Mouse (Mus musculus): ENCODE data around the gene Mmp9.

DNA sequence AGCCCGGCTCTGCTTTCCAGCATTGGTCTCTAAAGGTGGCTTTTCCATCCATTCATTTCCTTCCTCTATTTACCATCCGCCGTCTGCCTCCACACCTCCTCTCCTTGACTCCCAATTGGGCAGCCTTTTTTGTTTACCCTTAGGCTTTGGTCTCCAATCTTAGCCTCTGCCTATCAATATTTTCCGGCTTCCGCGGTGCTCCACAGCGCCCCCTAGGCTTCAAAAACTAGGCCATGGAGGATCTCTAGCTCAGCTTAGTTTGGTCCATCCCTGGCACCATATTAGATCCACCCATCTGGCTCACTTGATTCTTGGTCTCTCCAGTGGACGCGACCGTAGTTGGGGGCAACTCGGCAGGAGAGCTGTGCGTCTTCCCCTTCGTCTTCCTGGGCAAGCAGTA, 9.9 kb downstream of the Mmp9 start:
- TF ChIP-seq CTCF (IDR thresholded peaks at IDR 0.05; ENCODE audit: low read depth, low read length): no peak
- no peak for TF ChIP-seq GATA1 (IDR thresholded peaks at IDR 0.05; ENCODE audit: borderline replicate concordance, low read length)
- no peak for TF ChIP-seq TAL1 (conservative IDR thresholded peaks at IDR 0.05; ENCODE audit: low read depth, low read length)

Measured in G1E (cell line).